Mouse (Mus musculus) natural killer cell, adult 2 months (primary cell): Measurements from ENCODE around the gene 2010111I01Rik.
"Not testable (repeated sequence)": the region's sequence is repeated elsewhere in the genome, so short reads cannot be mapped to it uniquely, and the experiment has no call there.

Experiments
- DNase-seq, 2 experiments: peaks; one replicate each; pipeline ENCODE4 v3.0.0; 2022; ENCODE audit warnings: low spot score in 2 of 2

The 2010111I01Rik gene

DNA sequence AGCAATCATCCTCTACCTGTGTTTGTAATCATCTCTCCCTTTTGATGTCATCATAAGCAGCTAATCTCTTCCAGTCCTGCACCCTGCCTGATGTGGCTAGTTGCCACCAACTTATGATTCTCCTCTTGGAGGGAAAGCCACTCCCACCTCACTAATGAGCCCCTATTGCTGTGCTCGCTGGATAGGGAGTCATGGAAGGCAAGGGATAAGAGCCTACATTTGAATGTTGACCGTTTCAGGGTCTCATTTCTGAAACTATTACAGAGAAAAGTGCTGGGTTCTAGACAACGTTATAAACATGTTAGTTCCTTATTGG lies 109.9 kb downstream of the 2010111I01Rik start:
- no peak for DNase-seq

DNA sequence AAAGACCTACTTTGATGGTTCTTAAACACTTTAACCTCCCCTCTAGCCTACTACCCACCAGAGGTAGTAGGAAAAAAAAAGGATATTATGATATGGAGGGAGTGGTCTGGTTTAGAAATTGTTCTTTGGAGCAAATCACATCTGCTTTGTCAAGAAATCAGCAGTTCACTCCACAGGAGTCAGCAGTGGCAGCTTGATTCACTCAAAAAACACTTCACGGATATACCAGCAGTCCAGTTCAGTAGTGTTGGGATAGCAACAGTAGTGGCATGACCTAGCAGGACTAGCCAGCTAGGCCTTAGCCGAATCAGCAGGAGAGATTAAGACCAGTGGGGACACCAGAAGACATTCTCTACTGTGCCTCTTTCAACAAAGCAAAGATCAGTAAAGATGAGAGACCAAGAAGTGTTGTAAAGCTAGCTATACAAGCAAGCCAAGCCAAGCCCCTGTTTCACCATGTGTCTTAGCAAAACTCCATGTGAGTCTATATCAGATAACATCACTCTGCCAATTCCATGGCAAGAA lies 110.7 kb downstream of the 2010111I01Rik start:
- no peak for DNase-seq

DNA sequence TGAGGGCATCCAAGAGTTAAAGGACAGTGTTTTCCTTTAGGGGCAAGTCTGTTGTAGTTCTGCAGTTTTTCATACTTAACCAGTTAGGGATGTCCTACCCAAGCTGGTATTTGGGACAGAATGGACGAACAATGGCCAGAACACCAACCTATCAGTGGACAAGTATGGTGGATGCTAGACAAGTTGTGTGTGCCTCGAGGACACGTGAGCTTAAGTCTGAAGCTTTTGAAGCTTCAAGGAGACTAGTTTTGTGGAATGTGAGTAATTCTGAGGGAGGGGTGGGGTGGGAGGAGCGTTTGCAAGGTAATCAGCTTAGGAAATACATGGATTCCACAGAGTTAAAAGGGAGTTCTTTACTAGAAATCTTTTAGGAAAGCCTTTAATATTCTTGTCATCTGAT lies 115.5 kb downstream of the 2010111I01Rik start:
- DNase-seq, result no peak

DNA sequence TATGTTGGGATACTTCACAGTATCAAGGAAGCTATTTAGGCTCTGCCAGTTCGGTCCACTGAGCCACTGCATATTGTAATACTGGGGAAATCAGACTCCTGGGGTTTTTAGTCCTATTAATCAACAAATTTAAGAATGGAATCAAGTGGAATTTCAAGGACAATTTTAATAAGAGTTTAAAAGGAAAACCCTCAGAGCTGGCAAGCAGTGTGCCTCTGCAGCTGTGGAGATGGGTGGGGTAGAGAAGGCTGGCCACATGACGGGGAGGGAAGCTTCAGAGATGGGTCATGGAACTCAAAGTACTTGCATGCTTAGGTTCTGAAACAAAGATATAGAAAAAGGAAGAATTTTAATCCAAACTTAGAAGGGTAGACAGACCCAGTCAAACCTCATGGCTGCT lies 116.1 kb downstream of the 2010111I01Rik start:
- DNase-seq, result no peak

DNA sequence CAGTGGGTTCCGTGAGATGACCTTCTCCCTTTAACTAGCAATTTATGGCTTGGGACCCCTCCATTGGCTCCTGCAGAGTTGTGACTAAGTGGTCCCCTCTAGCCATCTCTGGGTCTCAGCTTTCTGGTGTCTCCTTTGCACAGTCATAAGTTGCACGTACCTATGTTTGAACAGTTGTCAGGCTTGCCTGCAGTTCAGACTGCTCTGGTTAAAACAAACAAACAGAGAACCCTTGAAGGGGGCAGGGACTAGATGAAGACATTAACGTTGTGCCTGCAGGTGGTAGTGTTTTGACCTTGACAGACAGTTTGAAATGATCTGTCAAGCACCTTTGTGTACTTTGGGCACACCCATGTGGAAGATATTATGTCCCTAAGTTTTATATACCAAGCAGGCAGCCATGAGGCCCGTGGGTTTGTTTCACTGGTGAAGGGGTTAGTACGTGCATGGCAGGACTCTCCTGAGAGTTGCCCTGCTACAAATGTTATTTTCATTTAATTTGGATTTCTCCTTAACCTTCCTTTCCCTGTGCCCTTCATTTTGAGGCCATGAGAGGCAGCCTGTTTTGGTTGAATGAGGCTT lies 118.0 kb downstream of the 2010111I01Rik start:
- no peak for DNase-seq

DNA sequence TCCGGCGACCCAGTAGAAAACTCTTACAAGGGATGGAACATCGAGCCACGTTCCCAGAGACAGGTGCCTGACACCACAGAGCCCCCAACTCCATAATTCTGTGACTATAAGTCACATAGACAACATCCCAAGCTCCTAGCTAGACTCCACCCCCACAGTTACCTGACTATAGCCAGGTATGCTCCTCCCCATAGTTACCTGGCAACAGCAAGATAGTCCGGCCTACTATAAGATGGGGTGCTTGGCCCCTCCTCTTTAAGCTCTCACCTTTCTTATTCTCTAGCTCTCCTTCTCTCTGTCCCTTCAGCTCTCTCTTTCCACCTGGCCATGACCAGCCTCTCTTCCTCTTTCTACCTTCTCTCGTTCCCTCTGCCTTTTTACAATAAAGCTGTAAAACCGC lies 118.4 kb downstream of the 2010111I01Rik start:
- DNase-seq, result not testable (repeated sequence)

DNA sequence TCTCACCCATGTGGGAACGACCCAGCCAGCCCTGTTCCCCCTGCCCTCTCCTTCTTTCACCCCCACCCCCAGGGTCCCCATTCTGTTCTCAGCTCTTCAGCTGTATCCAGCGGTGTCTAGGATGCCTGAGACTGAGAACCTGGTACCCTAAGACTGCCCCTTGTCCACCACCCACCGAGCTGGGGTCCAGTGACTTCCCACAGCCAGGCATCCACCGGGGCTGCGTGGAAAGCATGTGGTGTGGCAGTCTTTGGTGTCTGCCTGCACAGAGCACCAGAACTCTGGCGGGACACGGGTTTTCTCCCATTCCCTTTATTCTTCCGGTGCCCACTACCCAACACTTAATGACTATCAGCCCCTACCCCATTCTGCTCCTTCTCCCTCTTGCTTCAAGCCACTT lies 119.0 kb downstream of the 2010111I01Rik start:
- no peak for DNase-seq

DNA sequence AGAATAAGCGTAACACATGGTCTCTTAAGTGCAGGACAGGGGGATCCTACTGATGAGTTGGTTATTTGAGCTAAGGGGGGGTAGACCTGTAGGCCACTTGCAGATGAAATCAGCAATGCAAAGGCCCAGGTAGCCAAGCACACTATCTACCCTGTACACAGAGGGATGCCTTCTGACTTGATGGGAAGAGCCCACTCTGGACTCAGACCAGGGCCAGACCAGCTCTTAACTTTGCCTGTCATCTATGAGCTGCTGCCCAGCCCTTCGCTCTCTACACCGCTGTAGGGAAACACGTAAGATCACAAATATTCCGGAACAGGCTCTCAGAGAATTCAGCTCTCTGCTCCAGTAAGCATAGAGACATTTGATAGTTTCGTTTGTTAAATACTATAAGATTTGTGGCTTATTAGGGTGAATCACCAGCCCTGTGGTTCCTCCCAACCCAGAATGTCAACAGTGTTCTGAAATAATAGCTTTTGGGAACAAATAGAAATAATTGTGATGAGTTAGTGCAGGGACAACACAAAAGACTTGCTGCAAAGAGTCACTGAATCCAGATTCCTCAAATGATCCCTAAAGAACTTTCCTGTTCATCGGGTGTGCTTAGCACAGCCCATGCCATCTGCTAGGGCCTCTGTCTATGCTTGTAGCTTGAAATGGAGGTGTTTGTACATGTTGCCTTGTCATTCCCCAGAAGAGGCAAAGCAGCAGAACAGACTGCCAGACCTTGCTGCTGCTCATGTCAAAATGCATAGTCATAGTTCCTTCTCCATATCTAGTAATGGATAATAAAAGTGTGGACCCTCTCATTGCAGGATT lies 123.4 kb downstream of the 2010111I01Rik start:
- DNase-seq, result no peak

DNA sequence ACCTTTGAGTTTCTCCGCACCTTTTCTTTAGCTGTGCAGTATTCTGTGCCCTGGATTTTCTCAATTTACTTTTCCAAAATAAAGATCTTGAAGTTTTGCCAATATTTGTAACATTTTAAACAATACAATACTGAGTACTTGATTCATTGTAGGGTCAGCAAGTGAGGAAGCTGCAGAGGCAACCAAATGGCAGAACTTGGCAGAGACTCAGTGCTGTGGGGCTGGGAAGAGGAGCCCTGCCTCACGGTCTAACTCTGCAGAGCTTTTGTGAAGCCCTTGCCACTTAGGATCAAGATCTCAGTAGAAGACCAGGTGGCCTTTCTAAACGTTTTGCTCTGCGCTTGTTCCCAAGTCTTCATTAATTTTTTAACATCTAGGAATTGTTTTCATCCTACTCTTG lies 124.8 kb downstream of the 2010111I01Rik start:
- no peak for DNase-seq

DNA sequence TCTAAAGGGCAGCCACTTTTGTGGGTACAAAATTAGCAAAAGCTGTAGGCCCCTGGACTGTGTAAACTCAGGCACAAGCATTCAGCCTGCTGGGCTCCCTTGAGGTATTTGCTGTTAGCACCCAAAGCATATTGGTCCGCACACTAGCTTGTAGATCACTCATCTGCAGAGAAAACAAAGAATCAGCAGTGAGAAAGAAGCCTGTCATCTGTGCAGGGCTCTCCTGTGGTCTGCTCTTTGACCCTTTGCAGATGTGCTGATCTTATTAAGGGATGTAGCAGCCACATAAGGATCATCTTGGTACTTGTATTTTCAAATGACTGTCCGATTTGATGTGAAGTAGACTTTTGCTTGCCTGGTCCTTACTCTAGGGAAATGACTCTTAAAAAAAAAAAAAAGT lies 126.6 kb downstream of the 2010111I01Rik start:
- no peak for DNase-seq

DNA sequence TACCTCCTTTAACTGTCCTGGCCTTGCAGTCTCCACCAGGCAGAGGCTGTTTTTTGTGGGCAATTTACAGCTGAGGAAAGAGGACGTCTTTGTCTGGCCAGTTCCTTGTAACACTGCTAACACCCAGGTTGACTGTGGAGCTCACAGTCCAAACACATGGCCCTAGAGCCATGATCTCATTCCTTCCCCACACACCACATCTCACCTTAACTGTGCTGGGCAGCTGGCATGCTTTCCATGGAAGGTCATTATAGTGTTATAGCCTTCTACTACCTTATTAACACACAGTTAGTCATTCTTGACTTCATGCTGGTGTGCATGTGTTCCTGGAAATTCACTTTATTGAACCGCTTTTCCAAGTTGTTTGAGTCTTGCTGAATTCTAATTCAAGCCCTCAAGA lies 127.6 kb downstream of the 2010111I01Rik start:
- no peak for DNase-seq

DNA sequence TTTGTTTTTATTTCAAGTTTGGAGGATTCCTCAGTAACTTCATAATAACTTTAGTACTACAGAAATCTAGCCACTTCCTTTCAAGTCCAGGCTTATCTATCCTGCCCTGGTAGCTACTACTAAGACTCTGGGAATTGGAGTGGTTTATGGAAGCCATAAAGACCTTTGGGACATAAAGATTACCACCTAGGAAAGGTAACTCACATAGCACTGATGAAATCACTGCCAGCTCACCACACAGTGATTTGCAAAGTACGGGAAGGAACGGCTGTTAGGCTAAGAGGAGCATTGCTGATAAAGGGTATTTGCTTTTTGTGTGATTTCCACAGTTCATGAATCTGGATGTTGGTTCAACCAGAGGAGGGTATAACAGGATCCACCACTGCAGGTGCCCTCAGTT lies 128.2 kb downstream of the 2010111I01Rik start:
- DNase-seq, result no peak

DNA sequence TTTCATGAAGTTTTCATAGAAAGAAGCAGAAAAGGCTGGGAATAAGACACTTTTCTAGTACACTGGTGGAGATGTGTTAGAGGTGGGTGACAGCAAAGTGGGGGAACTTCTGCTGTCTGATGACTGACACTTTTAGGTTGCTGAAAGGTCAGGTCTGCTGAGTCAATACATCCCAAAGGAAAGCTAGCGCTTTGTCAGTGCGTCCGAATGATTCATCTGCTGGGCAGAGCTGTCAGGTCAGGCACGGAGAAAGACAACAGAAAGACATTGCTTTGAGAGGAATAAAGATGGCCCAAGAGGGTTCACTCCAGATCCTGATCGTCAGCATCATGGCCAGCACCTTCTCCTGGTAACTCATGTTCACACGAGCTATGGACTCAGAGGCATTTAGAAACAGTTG lies 128.9 kb downstream of the 2010111I01Rik start:
- DNase-seq, result no peak

DNA sequence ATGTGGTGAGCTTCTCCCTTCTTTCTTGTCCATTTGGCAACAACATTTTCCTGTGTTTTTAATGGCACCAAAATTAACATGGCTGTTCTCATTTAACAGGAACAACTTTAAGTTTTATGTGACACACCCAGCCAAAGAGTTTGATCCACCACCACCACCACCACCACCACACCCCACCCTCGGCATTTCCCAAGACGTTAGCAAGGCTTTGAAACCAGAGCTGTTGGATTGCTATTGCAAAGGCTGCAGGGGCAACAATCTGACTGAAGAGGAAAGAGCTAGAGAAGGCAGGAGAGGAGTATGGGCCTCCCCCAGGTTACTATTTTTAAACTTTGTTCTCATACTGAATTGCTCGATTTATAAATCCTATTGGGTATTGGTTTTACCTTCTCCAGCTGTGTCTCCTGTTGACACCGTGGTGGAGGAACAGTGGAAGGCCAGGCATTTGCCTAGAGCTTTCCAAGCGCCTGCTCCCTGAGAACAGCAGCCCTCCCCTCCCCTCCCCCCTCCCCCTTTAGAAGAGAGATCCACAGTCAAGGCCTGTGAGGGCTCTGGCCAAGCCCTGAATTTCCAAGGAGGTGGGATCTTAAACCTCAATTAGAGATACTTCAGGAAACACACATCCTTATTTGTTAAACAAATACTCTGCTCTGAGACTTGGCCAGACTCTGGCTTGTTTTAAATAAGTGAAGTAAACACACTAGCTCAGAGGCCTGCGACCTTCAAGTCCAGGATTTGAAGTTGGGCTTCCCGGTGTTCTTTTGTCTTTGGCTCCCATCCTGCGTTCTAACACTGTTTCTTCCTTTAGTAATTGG lies 129.8 kb downstream of the 2010111I01Rik start:
- DNase-seq, result no peak

DNA sequence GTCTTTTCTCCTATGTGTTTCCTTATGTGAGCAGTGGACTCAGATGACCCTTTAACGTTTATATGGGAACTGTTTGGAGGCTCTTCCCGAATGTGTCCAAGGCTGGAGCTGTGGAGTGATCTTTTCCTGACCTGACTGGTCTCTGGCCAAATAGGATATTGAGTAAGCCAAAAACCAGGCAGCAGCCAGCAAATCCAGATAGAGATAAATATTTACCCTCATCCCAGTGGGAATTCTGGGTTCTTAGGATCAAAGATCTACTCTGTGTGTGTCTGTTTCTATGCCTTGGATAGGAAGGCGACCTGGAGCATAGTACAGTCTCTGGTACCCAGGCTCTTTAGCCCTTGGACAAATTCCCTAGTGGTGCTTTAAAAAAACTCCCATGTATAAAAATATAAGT lies 132.1 kb downstream of the 2010111I01Rik start:
- DNase-seq, result no peak

DNA sequence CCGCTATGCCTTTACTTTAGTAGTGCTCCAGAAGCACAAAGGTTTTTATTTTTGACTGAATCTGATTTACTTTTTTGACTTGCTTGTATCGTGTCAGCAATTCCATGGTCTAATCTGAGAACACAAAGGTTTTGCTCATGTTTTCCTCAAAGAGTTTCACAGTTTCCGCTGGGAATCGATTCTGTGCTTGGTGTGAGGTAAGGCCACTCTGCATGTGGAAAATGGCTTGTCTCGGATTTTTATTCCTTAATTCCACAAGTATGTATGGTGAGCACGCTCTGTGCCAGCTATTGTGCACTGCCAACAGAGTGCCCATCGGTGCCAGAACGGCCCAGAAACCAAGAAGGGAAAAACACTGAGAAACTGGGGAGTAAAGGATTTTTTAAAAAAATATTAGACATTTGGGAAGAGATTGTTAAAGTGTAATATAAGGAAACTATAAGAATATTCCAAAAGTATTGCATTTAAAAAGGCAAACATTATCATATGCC lies 132.8 kb downstream of the 2010111I01Rik start:
- DNase-seq, result no peak

DNA sequence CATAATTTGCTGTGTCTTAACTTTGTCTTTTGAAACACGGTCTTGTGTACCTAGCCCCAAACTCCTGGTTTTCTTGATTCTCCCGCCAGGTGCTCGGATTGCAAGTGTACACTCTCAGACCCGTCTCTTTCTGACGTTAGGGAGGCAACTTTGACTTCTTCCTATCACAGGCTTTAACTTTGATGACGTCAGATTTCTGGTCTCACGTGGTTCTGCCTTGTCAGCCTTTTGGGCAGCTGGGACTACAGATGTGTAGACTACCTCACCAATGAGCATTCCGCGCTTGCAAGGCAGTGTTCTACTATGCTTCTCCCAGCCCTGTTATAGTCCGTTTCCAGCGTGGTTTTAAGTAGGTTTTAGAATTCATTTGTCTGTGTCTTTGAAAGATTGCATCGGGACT lies 137.1 kb downstream of the 2010111I01Rik start:
- DNase-seq, result no peak

DNA sequence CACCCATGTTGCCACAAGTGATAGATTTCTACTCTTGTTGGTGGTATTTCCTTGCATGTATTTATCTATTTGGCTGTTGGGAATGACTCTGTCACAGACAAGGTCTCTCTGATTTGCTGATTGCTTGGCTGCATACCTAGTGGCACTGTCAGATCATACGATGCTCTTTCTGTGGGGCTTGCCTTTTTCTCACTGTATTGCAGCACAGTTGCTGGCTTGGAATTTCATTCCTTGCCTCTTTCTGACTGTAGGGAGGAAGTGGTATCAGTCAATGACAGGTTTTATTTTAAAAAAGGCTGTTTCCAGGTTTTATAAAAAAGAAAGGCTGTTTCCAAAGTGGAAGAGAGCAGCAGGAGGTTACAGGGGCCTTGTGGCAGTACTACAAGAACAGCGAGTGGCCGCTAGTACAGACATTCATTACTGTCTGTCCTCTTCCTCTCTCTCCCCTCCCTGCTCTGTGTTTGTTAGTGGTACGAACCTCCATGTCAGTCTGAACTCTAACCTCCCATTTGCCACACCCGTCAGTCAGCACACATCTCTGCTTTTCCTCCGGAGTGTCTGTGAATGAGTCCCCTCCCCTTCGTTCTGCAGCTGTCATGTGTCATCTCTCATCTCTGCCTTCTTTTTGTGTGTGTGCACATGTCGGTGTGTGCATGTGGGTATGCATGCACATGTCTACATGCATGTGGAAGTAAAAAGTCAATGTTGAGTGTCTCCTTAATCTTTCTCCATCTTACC lies 138.3 kb downstream of the 2010111I01Rik start:
- DNase-seq, result no peak

DNA sequence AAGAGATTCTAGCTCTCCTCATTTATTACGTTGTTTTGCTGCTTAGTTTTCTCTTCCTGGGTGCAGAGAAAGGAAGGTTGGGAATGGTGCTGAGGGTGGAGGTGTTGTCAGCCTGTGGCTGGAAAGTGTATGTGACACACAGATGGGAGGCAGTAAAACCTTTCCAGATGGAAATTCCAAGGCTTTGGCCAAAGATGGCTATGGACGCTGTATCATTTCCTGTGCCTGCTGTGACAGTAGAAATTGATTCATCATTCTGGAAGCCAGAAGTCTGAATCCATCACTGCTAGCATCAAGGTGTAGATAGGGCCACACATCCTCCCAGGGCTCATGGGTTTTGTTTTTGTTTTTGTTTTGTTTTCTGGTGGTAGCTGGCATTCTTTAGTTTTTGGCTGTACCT lies 141.9 kb downstream of the 2010111I01Rik start:
- no peak for DNase-seq

DNA sequence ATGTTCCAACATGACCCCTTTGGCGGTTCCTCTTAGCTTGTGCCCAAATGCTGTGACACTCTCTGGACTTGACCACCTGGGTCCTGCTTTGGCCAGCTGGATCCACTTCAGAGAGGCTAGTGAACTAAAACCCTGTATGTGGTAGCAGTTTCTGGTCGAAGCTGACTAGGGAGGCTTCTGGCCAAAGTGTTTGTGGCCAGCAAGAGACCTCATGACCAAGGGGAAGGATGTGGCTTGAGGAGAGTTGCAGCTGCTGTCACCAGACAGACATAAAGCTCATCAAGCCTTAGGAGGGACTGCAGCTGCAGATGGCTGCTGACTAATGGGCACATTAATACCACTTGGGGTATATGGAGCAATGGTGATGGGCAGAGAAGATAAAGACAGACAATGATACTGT lies 143.9 kb downstream of the 2010111I01Rik start:
- DNase-seq, result peak; percentile 50 to 72

DNA sequence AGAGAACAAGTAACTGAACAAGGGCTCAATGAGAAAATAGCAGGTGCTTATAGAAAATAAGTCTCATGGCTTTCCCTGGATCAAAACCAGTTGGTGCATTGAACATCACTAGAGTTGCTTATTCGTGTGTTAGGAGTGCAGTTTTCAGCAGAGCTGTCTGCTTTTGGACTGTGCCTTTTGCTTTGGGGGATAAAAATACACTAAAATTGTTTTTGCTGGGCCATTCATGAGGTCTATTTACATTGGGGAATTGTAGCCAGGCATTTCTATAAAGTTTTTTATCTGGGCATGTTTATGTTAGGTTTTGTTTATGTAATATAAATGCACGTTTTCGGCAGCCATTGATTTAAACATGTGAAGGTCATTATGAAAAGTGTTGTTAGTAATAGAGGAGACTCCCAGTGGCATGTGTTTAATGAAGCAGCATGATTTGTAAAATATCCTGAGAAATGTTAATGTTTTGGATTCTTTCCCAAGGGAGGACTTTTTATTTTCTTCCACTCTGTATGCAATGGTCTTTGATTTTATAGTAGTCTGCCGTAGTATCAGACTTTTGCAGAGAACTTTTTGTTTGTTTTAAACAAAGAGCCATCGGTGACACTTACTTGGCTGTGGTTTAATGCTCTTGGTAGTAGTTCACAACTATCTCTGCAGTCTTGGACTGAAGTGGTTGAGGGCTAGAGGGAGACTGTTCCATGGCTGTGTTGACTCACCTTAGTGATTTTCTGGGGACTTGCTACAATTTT lies 146.8 kb downstream of the 2010111I01Rik start:
- no peak for DNase-seq
